Mouse (Mus musculus) kidney, embryonic 16.5 days (tissue): ENCODE measurements around the gene Ptgr1. TPM values are rescaled to one million over a fixed set of nuclear protein-coding genes. Genes with fewer than 3 reads are reported as not detected.

Experiments used
- ATAC-seq: fragments of 200-750 bp; cut with Nextera tagmentation; 2 replicates; pipeline ENCODE4 v1.8.0; 2017; ENCODE audit warnings: moderate TSS enrichment; ENCODE audit not compliant: low FRiP score, low TSS enrichment
- H3K27ac ChIP-seq: fragments of 300-500 bp; sonication (generic); 2 replicates; pipeline ENCODE4 v1.5.1; 2014; ENCODE audit warnings: low read length
- H3K27me3 ChIP-seq: fragments of 300-500 bp; sonication (generic); 2 replicates; pipeline ENCODE4 v1.6.1; 2014; ENCODE audit warnings: low read length, control low read depth, mixed read lengths; ENCODE audit not compliant: insufficient read depth
- H3K36me3 ChIP-seq: fragments of 300-500 bp; sonication (generic); 2 replicates; pipeline ENCODE4 v1.6.1; 2014; ENCODE audit warnings: low read length, control low read depth, mixed read lengths; ENCODE audit not compliant: insufficient read depth
- H3K4me1 ChIP-seq: fragments of 300-500 bp; sonication (generic); 2 replicates; pipeline ENCODE4 v1.6.1; 2014; ENCODE audit warnings: low read length, control low read depth, mixed read lengths; ENCODE audit not compliant: insufficient read depth
- H3K4me2 ChIP-seq: fragments of 300-500 bp; sonication (generic); replicated peaks from 2 replicates; pipeline ENCODE4 v1.6.1; 2014; ENCODE audit warnings: low read depth, low read length
- H3K4me3 ChIP-seq: fragments of 300-500 bp; sonication (generic); 2 replicates; pipeline ENCODE4 v1.5.1; 2014; ENCODE audit warnings: mild to moderate bottlenecking, low read length
- H3K9ac ChIP-seq: fragments of 300-500 bp; sonication (generic); replicated peaks from 2 replicates; pipeline ENCODE4 v1.6.1; 2014; ENCODE audit warnings: low read length
- H3K9me3 ChIP-seq: fragments of 300-500 bp; sonication (generic); 2 replicates; pipeline ENCODE4 v1.6.1; 2016; ENCODE audit warnings: low read length, control low read depth
- WGBS: fragments of 180-500 bp; shearing (Covaris S2); extraction: QIAGEN DNeasy Blood & Tissue Kit; methylation state at CpG from one replicate; pipeline ENCODE4 v1.1.7; 2014; 5-methylcytosine and 5-hydroxymethylcytosine counted together
- polyA plus RNA-seq: library from polyadenylated mRNA; unstranded; fragments of >200 nt; fragmentation: Nextera tagmentation; extraction: Ambion mirVana; gene quantifications from 2 replicates; pipeline ENCODE4 v1.2.1, GENCODE M21; 2015

Ptgr1 gene
- polyA plus RNA-seq, 1 experiment from 2014 or later = 29.6 TPM

DNA sequence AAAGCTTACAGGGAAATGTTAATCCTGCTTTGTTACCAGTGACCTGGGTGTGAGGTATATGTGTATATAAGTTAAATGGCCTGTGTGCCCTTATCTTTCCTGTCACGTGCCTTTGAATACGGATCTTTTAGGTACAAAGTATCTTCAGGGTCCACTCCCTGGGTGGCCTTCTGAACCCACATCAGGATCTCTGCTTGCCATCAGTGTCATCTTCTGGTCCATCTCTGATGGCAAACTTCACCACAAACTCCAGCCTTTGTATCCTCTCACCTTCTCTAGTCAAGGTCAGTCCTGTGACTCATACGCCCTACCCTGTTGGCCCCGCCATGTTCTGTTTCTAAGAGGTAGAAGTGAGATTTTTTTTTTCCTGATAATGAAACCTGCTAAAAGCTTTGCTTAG is 7.8 kb upstream of the Ptgr1 start, which contains the start of gene Dnajc25:
TSS of gene Dnajc25 (plus strand) at position 301 of the 400 bp plus-strand sequence.
- WGBS = 72% methylated on average over 4 of the region's 4 CpGs
- H3K4me1 ChIP-seq = 0 out of 2 replicates have a peak, but pooled peaks cover 8% of the 10 kb centered on the region
- H3K27ac ChIP-seq = no peak within 1 kb of the TSS
- no peaks in the 10 kb centered on the region for H3K27me3 ChIP-seq
- H3K4me3 ChIP-seq = no peak within 1 kb of the TSS
- no peaks in the 10 kb centered on the region for H3K36me3 ChIP-seq
- no peak within 1 kb of the TSS for H3K9ac ChIP-seq
- H3K4me2 ChIP-seq = 0 out of 2 replicates have a peak within 1 kb of the TSS, but pooled peaks have one; percentile 14
- no peak for ATAC-seq
- H3K9me3 ChIP-seq = no peaks in the 10 kb centered on the region

DNA sequence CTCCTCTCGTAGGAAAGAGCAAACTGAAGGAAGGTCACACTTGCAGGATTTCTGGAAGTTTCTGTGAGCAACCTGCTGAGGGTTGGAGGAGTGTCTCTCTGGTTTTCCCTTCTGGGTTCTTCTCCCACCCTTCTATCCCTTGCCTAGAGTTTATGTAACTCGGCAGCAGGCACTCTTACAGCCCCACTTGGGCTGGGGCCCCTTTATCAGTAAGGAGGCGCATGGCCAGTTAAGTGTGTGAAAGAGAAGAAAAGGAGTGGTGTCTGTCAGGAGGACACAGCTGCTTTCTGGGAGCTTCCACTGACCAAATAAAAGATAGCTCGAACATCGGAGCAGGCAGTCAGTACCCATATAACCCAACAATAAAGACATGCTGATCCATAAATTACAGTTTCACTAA is 5.3 kb upstream of the Ptgr1 start:
- Histone ChIP-seq H3K4me2 (no peak overlapping the region), H3K27ac (no peak overlapping the region), H3K36me3 (no peaks in the 10 kb centered on the region), H3K9me3 (no peaks in the 10 kb centered on the region), H3K4me3 (no peak overlapping the region), H3K27me3 (no peaks in the 10 kb centered on the region), H3K4me1 (peaks cover 15% of the 10 kb centered on the region; the same call in 1 of the 2 replicates), H3K9ac (no peak overlapping the region)
- WGBS = 77% methylated on average over 5 of the region's 5 CpGs
- no peak for ATAC-seq

DNA sequence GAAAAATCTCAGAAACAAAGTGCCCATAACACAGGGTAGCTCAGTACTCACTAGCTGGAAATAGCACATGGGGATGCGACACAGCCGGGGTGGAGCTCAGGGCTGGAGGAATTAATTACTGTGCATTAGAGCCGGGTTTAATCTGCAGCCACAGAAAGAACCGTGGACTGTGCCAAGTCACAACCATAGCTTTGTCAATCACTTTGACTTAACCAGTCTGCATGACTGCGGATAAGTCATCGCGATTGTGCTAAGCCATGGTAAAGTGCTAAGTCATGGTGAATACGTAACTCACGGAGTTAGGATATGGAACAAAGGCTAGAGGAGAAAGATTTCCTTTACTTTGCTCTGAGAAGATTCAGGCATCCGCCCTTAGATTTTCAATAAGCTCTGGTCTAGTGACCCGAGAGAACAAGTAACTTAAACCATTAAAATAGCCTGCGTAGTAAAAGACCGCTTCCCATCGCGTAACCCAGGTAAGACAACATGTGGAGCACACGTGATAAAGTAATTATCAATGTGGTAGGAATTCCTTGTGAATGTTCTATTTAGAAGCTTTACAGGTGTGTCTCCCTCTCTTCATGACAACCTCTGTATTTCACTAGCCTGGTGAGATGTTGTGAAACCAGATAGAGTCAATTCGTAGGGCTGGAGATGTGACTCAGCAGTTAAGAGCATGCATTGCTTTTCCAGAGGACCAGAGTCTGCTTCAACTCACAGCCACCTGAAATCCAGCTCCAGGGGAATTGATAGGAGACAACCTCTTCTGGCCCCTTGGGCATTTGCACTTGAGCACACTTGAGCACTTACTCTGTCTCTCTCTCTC is 3.9 kb upstream of the Ptgr1 start:
- Histone ChIP-seq H3K9ac (no peak overlapping the region), H3K27ac (no peak overlapping the region), H3K36me3 (no peaks in the 10 kb centered on the region), H3K4me2 (no peak overlapping the region), H3K27me3 (no peaks in the 10 kb centered on the region), H3K4me1 (peaks cover 15% of the 10 kb centered on the region; the same call in 1 of the 2 replicates), H3K4me3 (no peak overlapping the region), H3K9me3 (no peaks in the 10 kb centered on the region)
- WGBS = 87% methylated on average over 17 of the region's 17 CpGs
- ATAC-seq = no peak

DNA sequence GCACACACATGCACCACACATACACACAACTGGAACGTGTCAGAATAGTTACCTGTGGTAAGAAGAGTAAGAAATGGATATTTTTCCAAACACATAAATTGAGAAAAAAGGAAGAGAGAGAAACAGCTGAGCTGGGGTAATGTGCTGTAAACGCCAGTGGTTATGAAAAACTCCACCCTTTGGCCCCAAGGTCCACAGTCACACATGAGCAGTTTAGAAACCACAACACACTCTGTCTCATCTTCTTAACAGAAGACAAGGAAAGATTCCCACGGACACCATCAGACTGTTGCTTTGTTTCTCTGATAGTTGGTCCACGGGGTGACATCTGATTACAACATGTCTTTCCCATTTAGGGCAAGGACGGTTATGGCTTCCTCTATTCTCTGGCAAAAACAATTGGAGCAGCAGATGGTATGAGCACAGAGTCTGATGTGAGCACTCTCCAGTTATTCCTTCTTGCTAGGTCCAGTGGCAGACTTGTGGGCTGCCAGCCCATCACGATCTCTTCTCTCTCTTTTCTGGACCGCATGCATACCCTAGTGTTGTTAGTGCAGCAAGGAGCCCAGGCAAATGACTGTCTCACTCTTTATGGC is 2.5 kb upstream of the Ptgr1 start:
- Histone ChIP-seq H3K4me1 (peaks cover 10% of the 10 kb centered on the region; the same call in 1 of the 2 replicates), H3K36me3 (no peaks in the 10 kb centered on the region), H3K27ac (no peak overlapping the region), H3K4me2 (no peak overlapping the region), H3K4me3 (no peak overlapping the region), H3K9ac (no peak overlapping the region), H3K27me3 (no peaks in the 10 kb centered on the region), H3K9me3 (no peaks in the 10 kb centered on the region)
- 78% methylated on average over 7 of the region's 7 CpGs for WGBS
- ATAC-seq = no peak

DNA sequence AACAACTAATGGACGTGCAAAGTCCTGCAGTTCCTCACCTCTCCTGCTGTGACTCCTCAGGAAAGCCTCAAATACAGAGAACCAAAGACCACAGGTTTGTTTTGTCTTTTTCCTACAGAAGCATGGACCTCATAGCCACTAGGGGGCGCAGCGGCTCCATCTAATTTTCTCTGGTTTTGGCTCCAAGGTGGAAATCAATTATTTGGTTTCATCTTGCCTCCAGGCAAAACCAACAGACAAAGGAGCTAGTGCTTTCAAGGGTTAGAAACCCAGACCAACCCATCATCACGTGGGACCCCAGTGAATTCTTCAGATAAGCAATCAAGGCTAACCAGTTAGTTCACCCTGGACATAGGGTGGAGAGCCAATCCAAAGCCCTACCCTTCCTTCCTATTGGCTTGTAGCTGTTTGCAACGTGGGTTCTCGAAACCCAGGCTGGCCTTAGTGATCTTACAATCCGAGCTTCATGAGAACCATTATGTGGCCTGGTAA is 1.7 kb downstream of the Ptgr1 start:
- no peak overlapping the region for H3K4me2 ChIP-seq
- 23% methylated on average over 7 of the region's 7 CpGs for WGBS
- H3K9ac ChIP-seq = no peak overlapping the region
- no peaks in the 10 kb centered on the region for H3K36me3 ChIP-seq
- no peaks in the 10 kb centered on the region for H3K9me3 ChIP-seq
- H3K27ac ChIP-seq = no peak overlapping the region
- peaks cover 10% of the 10 kb centered on the region; the same call in 1 of the 2 replicates for H3K4me1 ChIP-seq
- ATAC-seq = peak; percentile 39; the same call in 1 of the 2 replicates
- no peak overlapping the region for H3K4me3 ChIP-seq
- H3K27me3 ChIP-seq = no peaks in the 10 kb centered on the region

DNA sequence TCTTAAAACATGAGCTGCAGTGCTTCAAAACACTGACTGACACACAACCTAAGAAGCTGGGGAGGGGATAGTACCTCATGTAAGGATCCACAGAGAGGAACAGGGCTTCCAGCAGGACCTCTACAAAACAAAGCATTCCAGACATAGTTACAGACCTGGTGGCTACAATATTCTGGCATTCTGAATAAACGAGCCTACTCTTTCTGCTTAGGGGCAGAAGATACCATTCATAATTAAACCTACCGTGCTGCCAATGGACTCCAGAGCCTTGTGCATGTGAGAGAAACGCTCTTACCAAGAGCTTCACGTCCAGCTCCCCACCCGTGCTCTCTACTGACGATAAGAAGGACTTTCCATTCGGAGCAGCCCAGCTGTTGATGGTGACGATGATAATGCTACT is 4.1 kb downstream of the Ptgr1 start:
- Histone ChIP-seq H3K27ac (no peak overlapping the region), H3K9me3 (no peaks in the 10 kb centered on the region), H3K4me3 (no peak overlapping the region), H3K9ac (no peak overlapping the region), H3K4me2 (no peak overlapping the region), H3K27me3 (no peaks in the 10 kb centered on the region), H3K36me3 (no peaks in the 10 kb centered on the region), H3K4me1 (peaks cover 7% of the 10 kb centered on the region; the same call in 1 of the 2 replicates)
- 89% methylated on average over 8 of the region's 8 CpGs for WGBS
- ATAC-seq = no peak

DNA sequence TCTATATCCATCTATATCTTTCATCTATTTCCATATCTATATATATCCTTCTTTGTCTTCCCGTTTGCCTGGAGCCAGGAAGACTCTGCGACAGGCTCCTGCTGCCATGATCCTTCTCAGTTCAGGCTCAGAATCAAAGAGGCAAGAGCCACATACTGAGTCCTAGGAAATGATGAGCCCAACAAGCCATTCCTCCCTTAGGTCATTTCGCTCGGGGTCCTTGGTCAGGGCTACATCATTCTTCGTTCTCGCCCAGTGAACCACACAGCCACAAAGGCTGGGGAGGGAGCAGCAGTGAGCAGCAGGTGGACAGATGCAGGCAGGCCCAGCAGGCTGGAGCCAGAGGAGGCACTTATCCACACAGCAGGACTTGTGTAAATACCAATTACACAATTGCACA is 5.5 kb downstream of the Ptgr1 start:
- Histone ChIP-seq H3K27me3 (no peaks in the 10 kb centered on the region), H3K27ac (no peak overlapping the region), H3K4me1 (no peaks in the 10 kb centered on the region), H3K9me3 (no peaks in the 10 kb centered on the region), H3K36me3 (no peaks in the 10 kb centered on the region), H3K9ac (no peak overlapping the region), H3K4me3 (no peak overlapping the region), H3K4me2 (no peak overlapping the region)
- WGBS = 79% methylated on average over 6 of the region's 6 CpGs
- no peak for ATAC-seq

DNA sequence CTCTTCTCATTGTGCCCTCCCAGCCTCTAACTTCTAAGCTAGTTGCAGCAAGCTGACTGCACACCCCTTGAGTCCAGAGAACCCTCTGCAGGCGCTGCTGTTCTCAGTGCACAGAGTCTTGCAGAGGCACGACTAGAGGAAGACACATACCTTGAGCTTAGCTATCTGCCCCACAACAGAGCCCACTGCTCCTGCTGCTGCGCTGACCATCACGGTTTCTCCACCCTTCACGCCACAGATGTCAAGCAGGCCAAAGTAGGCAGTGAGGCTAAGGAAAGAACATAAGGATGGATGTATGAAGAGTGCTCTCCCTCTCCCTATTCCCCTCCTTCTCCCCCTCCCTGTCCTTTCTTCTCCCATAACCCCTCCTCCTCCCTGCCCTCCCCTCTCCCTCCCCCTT is 11.2 kb downstream of the Ptgr1 start:
- Histone ChIP-seq H3K36me3 (0 out of 2 replicates have a peak, but pooled peaks cover 10% of the 10 kb centered on the region), H3K4me1 (no peaks in the 10 kb centered on the region), H3K4me3 (no peak overlapping the region), H3K4me2 (no peak overlapping the region), H3K27me3 (no peaks in the 10 kb centered on the region), H3K27ac (no peak overlapping the region), H3K9me3 (no peaks in the 10 kb centered on the region), H3K9ac (no peak overlapping the region)
- 86% methylated on average over 5 of the region's 5 CpGs for WGBS
- no peak for ATAC-seq

DNA sequence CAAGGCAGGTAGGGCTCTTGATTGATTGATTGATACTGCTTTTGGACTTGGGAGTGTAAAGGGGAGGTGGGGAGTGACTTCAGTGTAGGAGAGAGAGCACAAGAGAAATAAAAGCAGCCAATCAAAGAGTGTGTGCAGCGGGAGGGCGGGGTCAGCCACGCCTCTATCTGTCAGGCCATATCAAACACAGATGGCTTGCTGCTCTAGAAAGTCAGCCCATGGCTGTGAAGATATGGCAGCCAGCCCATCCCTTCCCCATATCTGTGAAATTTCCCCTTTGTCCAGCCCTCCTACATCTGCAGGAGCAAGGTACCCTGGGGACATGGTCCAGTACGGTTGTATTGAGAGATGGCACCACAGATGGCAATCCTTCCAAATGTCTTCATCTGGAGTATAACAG is 16.2 kb downstream of the Ptgr1 start:
- Histone ChIP-seq H3K27ac (no peak overlapping the region), H3K4me2 (no peak overlapping the region), H3K4me3 (no peak overlapping the region), H3K9me3 (no peaks in the 10 kb centered on the region), H3K36me3 (0 out of 2 replicates have a peak, but pooled peaks cover 10% of the 10 kb centered on the region), H3K4me1 (no peaks in the 10 kb centered on the region), H3K27me3 (no peaks in the 10 kb centered on the region), H3K9ac (no peak overlapping the region)
- WGBS = 79% methylated on average over 4 of the region's 4 CpGs
- no peak for ATAC-seq

DNA sequence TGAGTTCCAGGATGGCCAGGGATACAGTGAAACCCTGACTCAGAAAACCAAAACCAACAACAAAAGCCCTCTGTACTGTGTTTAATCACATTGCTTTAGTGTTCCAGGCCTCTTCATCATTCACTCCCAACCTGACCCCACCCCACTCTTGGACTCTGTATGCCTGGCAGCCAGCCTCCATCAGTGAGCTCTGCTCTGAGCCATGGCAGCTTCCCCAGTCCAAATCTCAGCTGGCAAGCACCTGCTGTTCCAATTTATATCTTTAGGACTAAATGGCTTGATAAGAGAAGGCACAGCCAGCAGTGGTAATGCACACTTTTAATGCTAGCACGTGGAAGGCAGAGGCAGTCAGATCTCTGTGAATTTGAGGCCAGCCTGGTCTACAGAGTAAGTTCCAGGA is 21.8 kb downstream of the Ptgr1 start:
- Histone ChIP-seq H3K27ac (no peak overlapping the region), H3K4me2 (no peak overlapping the region), H3K4me3 (no peak overlapping the region), H3K9me3 (no peaks in the 10 kb centered on the region), H3K27me3 (no peaks in the 10 kb centered on the region), H3K36me3 (no peaks in the 10 kb centered on the region), H3K4me1 (no peaks in the 10 kb centered on the region), H3K9ac (no peak overlapping the region)
- no peak for ATAC-seq
- 86% methylated on average over 1 of the region's 1 CpGs for WGBS
